Mouse (Mus musculus): ENCODE data around the gene Cyp26b1. TPM values are rescaled to one million over a fixed set of nuclear protein-coding genes. Genes with fewer than 3 reads are reported as not detected.

The Cyp26b1 gene
- polyA plus RNA-seq (2012; rRNA removed) (0.05 and 0.07 TPM in 2 replicates), polyA plus RNA-seq (2014; fragmentation: Nextera tagmentation; extraction: Ambion mirVana) (0.04 TPM in 1 of 2 replicates, not detected in the other)

DNA sequence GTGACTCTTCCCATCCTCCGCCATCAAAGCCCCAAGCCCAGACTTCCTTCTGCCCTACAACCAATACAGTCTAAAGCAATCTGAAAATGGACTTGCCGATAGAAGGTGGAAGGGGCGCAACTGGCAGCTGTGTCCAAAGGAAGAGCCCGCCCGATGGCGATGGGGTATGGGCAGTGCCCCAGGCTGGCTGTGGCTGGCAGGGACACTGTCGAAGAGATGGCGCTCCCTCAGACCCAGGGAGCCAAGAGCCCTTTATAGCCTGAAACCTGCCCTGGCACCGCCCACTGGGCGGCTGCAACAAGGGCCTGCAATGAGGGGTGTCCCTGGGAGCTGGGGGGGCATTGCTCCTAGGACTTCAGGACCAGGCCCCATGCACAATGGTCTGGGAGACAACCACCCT is at the start of gene Cyp26b1:
TSS of gene Cyp26b1 (minus strand) at position 216 of the 400 bp plus-strand sequence.
- 71% methylated on average over 10 of the region's 10 CpGs for WGBS (ENCODE audit: insufficient replicate concordance)
- no peaks in the 10 kb centered on the region for H3K9me3 ChIP-seq (ENCODE audit: control insufficient read depth, low read length)
- TF ChIP-seq CTCF (IDR thresholded peaks at IDR 0.05; ENCODE audit: low read depth) = no peak
- no peak for TF ChIP-seq EP300 (IDR thresholded peaks at IDR 0.05; ENCODE audit: low read depth)
- H3K36me3 ChIP-seq (replicated peaks; ENCODE audit: control insufficient read depth, insufficient read depth, low read depth) = no peaks in the 10 kb centered on the region
- H3K4me3 ChIP-seq (ENCODE audit: insufficient read depth in 1 of 2, low read depth in 2 of 2, low read length in 2 of 2) = no peak within 1 kb of the TSS
- no peak within 1 kb of the TSS for H3K9ac ChIP-seq (replicated peaks)
- 0 out of 4 replicates have a peak, but pooled peaks cover 0 to 2% of the 10 kb centered on the region in 2 experiments for H3K4me1 ChIP-seq (replicated peaks; ENCODE audit: control insufficient read depth in 2 of 2, insufficient read depth in 2 of 2, low read length in 1 of 2)
- no peak within 1 kb of the TSS for H3K4me2 ChIP-seq (ENCODE audit: low read depth)
- ATAC-seq (ENCODE audit: insufficient read depth) = no peak
- DNase-seq (ENCODE audit: low read depth in 3 of 3, low spot score in 3 of 3) = no peak
- no peak within 1 kb of the TSS for H3K27ac ChIP-seq
- H3K27me3 ChIP-seq (ENCODE audit: control insufficient read depth, insufficient read depth, low read length) = peaks cover 15% of the 10 kb centered on the region

GRCm38 (mm10) chr6:84641062-84641431 is 47.3 kb upstream of the Cyp26b1 start:
- Histone ChIP-seq H3K27me3 (ENCODE audit: control insufficient read depth, insufficient read depth, low read length) (no peaks in the 10 kb centered on the region), H3K4me3 (ENCODE audit: insufficient read depth in 1 of 2, low read depth in 2 of 2, low read length in 2 of 2) (no peak overlapping the region), H3K27ac (no peak overlapping the region), H3K9me3 (ENCODE audit: control insufficient read depth, low read length) (no peaks in the 10 kb centered on the region), H3K9ac (replicated peaks) (no peak overlapping the region), H3K36me3 (replicated peaks; ENCODE audit: control insufficient read depth, insufficient read depth, low read depth) (no peaks in the 10 kb centered on the region), H3K4me2 (ENCODE audit: low read depth) (no peak overlapping the region), H3K4me1 (replicated peaks; ENCODE audit: control insufficient read depth in 2 of 2, insufficient read depth in 2 of 2, low read length in 1 of 2) (peaks cover 0 to 8% of the 10 kb centered on the region in 2 experiments; a peak in 2 of 4 replicates)
- no peak for ATAC-seq (ENCODE audit: insufficient read depth)
- no peak for DNase-seq (ENCODE audit: low read depth in 3 of 3, low spot score in 3 of 3)
- TF ChIP-seq EP300 (IDR thresholded peaks at IDR 0.05; ENCODE audit: low read depth) = no peak
- 31% methylated on average over 4 of the region's 4 CpGs for WGBS (ENCODE audit: insufficient replicate concordance)

DNA sequence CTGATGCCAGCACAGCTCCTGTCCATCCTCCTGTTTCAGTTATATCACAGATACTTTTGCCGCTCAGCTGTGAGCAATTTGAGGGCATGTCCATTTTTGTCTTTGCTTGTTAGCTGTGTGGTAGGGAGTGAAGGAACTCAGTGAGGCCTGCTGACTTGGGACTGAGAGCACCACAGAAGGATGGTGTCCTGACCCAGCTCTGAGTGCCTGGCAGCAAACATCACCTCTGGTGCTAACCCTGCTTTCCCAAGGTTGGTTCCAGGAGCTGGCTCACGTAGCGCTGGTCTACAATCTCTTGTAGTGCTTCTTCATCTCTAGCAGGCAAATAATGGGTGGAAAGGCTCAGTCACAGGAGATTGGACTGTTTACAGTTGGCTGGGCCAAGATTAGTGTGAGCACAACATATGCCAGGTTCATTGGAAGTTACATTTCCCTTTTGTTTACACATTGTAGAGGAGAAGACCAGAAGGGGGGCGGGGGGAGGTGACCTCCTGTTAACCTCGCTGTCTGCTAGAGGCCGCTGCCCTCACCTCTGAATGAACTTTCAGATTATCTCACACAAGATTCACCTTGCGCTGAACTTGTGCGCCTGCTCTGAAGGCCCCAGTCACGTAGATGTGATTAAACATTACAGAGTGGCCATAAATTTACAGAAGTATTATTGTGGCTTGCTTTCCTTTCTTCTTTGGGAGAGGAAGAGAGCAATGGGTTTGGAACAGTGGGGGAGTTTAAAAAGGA is 46.8 kb upstream of the Cyp26b1 start:
- no peak for TF ChIP-seq CTCF (IDR thresholded peaks at IDR 0.05; ENCODE audit: low read depth)
- no peak for TF ChIP-seq EP300 (IDR thresholded peaks at IDR 0.05; ENCODE audit: low read depth)
- no peak overlapping the region for H3K9ac ChIP-seq (replicated peaks)
- H3K4me3 ChIP-seq (ENCODE audit: insufficient read depth in 1 of 2, low read depth in 2 of 2, low read length in 2 of 2) = no peak overlapping the region
- DNase-seq (ENCODE audit: low read depth in 3 of 3, low spot score in 3 of 3) = no peak
- 0 out of 2 replicates have a peak overlapping the region, but pooled peaks have one; percentile 11 for H3K4me2 ChIP-seq (ENCODE audit: low read depth)
- no peaks in the 10 kb centered on the region for H3K27me3 ChIP-seq (ENCODE audit: control insufficient read depth, insufficient read depth, low read length)
- peaks cover 0 to 8% of the 10 kb centered on the region in 2 experiments; a peak in 2 of 4 replicates for H3K4me1 ChIP-seq (replicated peaks; ENCODE audit: control insufficient read depth in 2 of 2, insufficient read depth in 2 of 2, low read length in 1 of 2)
- no peaks in the 10 kb centered on the region for H3K9me3 ChIP-seq (ENCODE audit: control insufficient read depth, low read length)
- H3K36me3 ChIP-seq (replicated peaks; ENCODE audit: control insufficient read depth, insufficient read depth, low read depth) = no peaks in the 10 kb centered on the region
- 35% methylated on average over 9 of the region's 9 CpGs for WGBS (ENCODE audit: insufficient replicate concordance)
- ATAC-seq (ENCODE audit: insufficient read depth) = peak; percentile 58
- no peak overlapping the region for H3K27ac ChIP-seq

DNA sequence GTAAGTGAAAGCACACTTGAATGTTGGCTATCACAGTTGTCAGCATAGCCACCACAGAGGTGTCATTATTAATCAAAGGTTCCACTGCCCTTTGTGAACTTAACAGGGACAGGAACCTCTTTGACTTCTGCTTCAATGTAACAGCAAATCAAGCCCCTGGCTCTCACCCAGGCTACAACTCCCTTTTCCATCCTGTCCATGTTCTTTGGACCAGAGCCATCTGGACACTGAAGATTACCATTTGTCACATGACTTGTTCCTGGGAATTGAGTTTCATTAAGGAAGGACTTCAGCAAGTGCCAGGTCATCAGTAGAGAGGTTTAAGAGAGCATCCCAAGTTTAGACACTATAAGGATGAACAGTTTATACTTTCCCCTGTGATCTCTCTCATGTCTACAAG is 44.5 kb upstream of the Cyp26b1 start:
- TF ChIP-seq EP300 (IDR thresholded peaks at IDR 0.05; ENCODE audit: low read depth) (no peak), CTCF (IDR thresholded peaks at IDR 0.05; ENCODE audit: low read depth) (no peak)
- Histone ChIP-seq H3K27ac (no peak overlapping the region), H3K4me2 (ENCODE audit: low read depth) (no peak overlapping the region), H3K36me3 (replicated peaks; ENCODE audit: control insufficient read depth, insufficient read depth, low read depth) (no peaks in the 10 kb centered on the region), H3K9ac (replicated peaks) (no peak overlapping the region), H3K27me3 (ENCODE audit: control insufficient read depth, insufficient read depth, low read length) (no peaks in the 10 kb centered on the region), H3K4me3 (ENCODE audit: insufficient read depth in 1 of 2, low read depth in 2 of 2, low read length in 2 of 2) (no peak overlapping the region), H3K9me3 (ENCODE audit: control insufficient read depth, low read length) (no peaks in the 10 kb centered on the region), H3K4me1 (replicated peaks; ENCODE audit: control insufficient read depth in 2 of 2, insufficient read depth in 2 of 2, low read length in 1 of 2) (peaks cover 0 to 8% of the 10 kb centered on the region in 2 experiments; a peak in 2 of 4 replicates)
- no peak for DNase-seq (ENCODE audit: low read depth in 3 of 3, low spot score in 3 of 3)
- ATAC-seq (ENCODE audit: insufficient read depth) = no peak

GRCm38 (mm10) chr6:84631588-84631987 is 37.9 kb upstream of the Cyp26b1 start:
- H3K27me3 ChIP-seq (ENCODE audit: control insufficient read depth, insufficient read depth, low read length) = no peaks in the 10 kb centered on the region
- H3K9me3 ChIP-seq (ENCODE audit: control insufficient read depth, low read length) = no peaks in the 10 kb centered on the region
- no peak overlapping the region for H3K4me3 ChIP-seq (ENCODE audit: insufficient read depth in 1 of 2, low read depth in 2 of 2, low read length in 2 of 2)
- WGBS (ENCODE audit: insufficient replicate concordance) = 67% methylated on average over 2 of the region's 2 CpGs
- H3K27ac ChIP-seq = no peak overlapping the region
- H3K9ac ChIP-seq (replicated peaks) = no peak overlapping the region
- DNase-seq (ENCODE audit: low read depth in 3 of 3, low spot score in 3 of 3) (no peak), ATAC-seq (ENCODE audit: insufficient read depth) (no peak)
- no peaks in the 10 kb centered on the region for H3K36me3 ChIP-seq (replicated peaks; ENCODE audit: control insufficient read depth, insufficient read depth, low read depth)
- no peak overlapping the region for H3K4me2 ChIP-seq (ENCODE audit: low read depth)
- TF ChIP-seq EP300 (IDR thresholded peaks at IDR 0.05; ENCODE audit: low read depth) (no peak), CTCF (IDR thresholded peaks at IDR 0.05; ENCODE audit: low read depth) (no peak)
- H3K4me1 ChIP-seq (replicated peaks; ENCODE audit: control insufficient read depth in 2 of 2, insufficient read depth in 2 of 2, low read length in 1 of 2) = peaks cover 0 to 3% of the 10 kb centered on the region in 2 experiments; a peak in 1 of 4 replicates
